Mouse (Mus musculus) ES-CJ7 (cell line): ENCODE results near the gene Doc2g.
A peak's percentile ranks its signal among the peaks of the same experiment; 100 is the strongest.
"Not testable (repeated sequence)": the region's sequence is repeated elsewhere in the genome, so short reads cannot be mapped to it uniquely, and the experiment has no call there.

Experiments
- DNase-seq: peaks from one replicate; pipeline ENCODE4 v3.0.0; 2011; ENCODE audit warnings: low read depth, low spot score

The Doc2g gene

GRCm38 (mm10) chr19:4017921-4018587, 14.9 kb downstream of the Doc2g start:
- no peak for DNase-seq

- DNase-seq, result peak; percentile 85
Measured at GRCm38 (mm10) chr19:4018743-4019583, 15.8 kb downstream of the Doc2g start.

- DNase-seq, result no peak
Measured at GRCm38 (mm10) chr19:4023185-4023584, 20.1 kb downstream of the Doc2g start.

GRCm38 (mm10) chr19:4027576-4027975, 24.5 kb downstream of the Doc2g start:
- no peak for DNase-seq

- no peak for DNase-seq
Measured at GRCm38 (mm10) chr19:4032668-4033067, 29.6 kb downstream of the Doc2g start.

GRCm38 (mm10) chr19:4033298-4033697, 30.2 kb downstream of the Doc2g start:
- DNase-seq, result no peak

GRCm38 (mm10) chr19:4033742-4034141, 30.6 kb downstream of the Doc2g start:
- DNase-seq, result no peak

GRCm38 (mm10) chr19:4036327-4037045, 33.4 kb downstream of the Doc2g start:
- DNase-seq, result no peak

GRCm38 (mm10) chr19:4037154-4037787, 34.2 kb downstream of the Doc2g start:
- not testable (repeated sequence) for DNase-seq

- peak; percentile 70 for DNase-seq
Measured at GRCm38 (mm10) chr19:4037788-4038232, 34.7 kb downstream of the Doc2g start, which contains the start of gene Gstp1. Gene Gstp1, minus strand, starts transcription at chr19:4037985.

GRCm38 (mm10) chr19:4040941-4041340, 37.8 kb downstream of the Doc2g start:
- DNase-seq, result not testable (repeated sequence)

GRCm38 (mm10) chr19:4041500-4041899, 38.4 kb downstream of the Doc2g start:
- not testable (repeated sequence) for DNase-seq

GRCm38 (mm10) chr19:4042124-4042523, 39.0 kb downstream of the Doc2g start:
- peak; percentile 76 for DNase-seq

GRCm38 (mm10) chr19:4044109-4044508, 41.0 kb downstream of the Doc2g start:
- not testable (repeated sequence) for DNase-seq

- peak; percentile 94 for DNase-seq
Measured at GRCm38 (mm10) chr19:4045966-4046865, 43.1 kb downstream of the Doc2g start, which contains the start of gene Gstp2. Gene Gstp2, minus strand, starts transcription at chr19:4046023.

GRCm38 (mm10) chr19:4046866-4047254, 43.7 kb downstream of the Doc2g start:
- peak; percentile 91 for DNase-seq

- peak; percentile 92 for DNase-seq
Measured at GRCm38 (mm10) chr19:4047859-4048258, 44.7 kb downstream of the Doc2g start.

- DNase-seq, result not testable (repeated sequence)
Measured at GRCm38 (mm10) chr19:4049069-4049468, 46.0 kb downstream of the Doc2g start.

GRCm38 (mm10) chr19:4051016-4051415, 47.9 kb downstream of the Doc2g start:
- peak; percentile 62 for DNase-seq
